Mouse (Mus musculus): ENCODE measurements at regions not wholly inside any gene's neighbourhood (a gene's known extent, or its start where the extent isn't known, plus 50 kb on each side); places are given as distances from the start of the nearest gene placed in this dataset.
A peak's percentile ranks its signal among the peaks of the same experiment; 100 is the strongest.

DNA sequence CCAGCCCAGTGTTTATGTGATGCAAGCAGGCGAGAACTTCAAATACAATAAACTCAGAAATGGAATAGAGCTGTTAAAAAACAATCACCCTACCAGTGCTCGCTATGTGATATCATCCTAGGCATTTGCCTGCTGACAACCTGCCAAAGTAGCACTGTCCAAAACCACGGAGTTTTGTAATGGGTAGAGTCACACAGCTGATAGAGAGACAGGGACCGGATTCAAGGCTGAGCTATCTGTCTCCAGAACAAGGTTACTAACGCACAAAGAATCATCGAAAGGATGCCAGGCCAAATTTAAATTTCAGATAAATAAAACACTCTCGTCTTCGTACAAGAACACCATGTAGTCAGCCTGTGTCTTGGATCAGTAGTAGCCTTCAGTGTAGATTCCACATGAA is 121.7 kb upstream of the Dynlrb2 start:
- 53% methylated on average over 8 of the region's 8 CpGs for WGBS
- DNase-seq (ENCODE audit: low read depth, low spot score), result no peak

DNA sequence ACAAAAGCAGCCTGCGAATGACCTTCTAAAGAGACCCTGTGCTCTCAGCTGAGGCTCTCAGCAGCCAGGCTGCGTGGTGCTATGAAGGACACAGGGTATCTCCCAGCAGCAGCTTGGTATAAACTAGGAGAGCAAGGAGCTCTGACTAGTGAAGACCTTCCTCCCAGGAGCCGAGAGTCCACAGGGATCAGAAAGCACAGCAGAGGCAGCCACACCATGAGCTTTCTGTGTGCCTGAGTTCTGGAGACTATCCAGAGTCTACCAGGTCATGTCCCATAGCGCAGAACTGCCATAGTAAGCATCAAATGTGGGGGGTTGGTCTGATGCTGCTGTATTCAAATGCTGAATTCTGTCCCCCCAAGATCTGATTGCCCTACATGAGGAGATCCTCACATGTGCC is 124.2 kb upstream of the Dynlrb2 start:
- DNase-seq (ENCODE audit: low read depth, low spot score), result no peak
- 92% methylated on average over 4 of the region's 4 CpGs for WGBS

DNA sequence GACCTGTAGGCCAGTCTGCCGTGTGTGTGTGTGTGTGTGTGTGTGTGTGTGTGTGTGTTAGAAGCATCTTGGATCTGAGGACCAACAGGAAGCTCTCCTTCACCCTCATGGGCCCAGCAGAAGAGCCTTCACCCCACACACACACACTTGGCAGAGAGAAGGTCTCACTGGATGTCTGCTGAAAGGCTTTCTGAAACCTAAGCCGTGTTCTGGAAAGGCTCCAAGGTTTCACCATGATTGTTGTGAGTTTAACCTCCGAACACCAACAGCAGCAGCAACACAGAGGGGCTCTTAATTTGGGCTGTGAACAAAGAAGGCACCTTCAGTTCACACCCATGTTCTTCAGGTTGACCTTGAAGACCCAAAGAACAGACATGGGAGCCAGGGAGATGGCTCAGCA is 124.9 kb upstream of the Dynlrb2 start:
- WGBS, result 55% methylated on average over 3 of the region's 3 CpGs
- no peak for DNase-seq (ENCODE audit: low read depth, low spot score)

DNA sequence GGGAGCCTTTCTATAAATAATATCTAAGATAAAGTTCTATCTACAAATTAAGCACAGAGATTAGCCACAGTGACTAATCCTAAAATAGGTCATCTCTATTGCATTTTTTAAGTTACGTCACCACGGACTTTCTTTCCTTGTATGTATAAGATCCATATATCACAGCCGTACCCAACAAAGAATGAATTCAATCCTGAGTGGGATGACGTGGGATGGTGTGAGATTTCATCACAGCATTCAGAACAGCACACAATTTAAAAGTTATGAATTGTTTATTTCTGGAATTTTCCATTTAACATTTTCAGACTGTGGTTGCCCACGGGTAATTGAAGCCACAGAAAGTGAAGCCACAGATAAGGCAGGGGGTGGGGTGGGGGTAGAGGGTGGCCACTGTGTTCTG is 129.0 kb upstream of the Dynlrb2 start:
- DNase-seq (ENCODE audit: low read depth, low spot score), result no peak
- WGBS, result 69% methylated on average over 5 of the region's 5 CpGs

DNA sequence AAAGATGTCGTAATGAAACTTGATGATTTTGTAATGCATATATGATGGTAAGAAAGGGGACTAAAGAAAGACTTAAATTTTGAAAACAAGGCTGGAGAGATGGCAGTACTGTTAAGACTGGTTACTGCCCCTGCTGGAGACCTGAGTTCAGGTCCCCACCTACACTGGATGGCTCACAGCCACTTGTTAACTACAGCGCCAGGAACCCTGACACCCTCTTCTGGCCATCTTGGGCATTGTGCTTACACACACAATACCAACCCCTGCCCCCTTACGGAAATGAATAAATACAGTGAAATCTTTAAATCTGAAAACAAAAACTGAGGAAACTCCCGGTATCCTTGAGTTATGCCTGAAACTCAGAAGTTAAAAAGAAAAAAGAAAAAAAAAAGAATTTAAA is 131.7 kb upstream of the Dynlrb2 start:
- DNase-seq (ENCODE audit: low read depth, low spot score), result no peak
- 79% methylated on average over 4 of the region's 4 CpGs for WGBS

DNA sequence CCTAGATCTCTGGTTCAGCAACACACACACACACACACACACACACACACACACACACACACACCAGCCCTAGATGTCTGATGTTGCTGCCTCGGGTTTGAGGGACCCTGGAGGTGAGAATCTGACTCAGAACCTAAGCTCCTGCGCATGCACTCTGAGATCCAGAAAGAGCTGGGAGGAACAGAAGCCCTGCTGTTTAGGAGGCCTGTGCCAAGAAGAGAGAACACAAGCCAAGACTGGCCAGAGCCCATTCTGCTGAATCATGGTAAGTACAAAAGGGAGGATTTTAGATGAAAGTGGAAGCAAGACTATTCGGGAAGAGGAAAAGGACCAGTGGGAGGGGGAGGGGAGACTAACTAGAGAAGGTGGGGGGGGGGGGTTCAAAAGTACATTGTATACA is 132.2 kb upstream of the Dynlrb2 start:
- WGBS, result 36% methylated on average over 3 of the region's 3 CpGs
- DNase-seq (ENCODE audit: low read depth, low spot score), result no peak

DNA sequence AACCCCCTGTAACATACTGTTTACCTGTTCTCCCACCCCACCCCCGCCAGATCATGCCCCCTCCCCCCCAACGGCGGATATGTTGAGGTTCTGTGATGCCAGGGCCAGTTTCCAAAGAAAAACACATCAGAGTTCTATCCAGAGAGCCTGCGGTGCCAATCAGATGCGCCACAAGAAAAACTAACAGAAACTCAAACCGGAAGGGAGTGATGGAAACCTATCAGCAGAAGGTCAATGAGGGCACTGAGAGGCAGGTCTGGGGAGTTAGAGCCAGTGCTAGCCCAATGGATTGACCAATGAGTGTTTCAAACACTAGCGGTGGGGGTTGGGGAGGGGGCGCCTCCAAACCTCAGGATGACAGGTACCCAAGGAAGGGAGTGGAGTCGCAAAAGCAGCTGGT is 132.7 kb upstream of the Dynlrb2 start:
- WGBS, result 86% methylated on average over 9 of the region's 9 CpGs
- no peak for DNase-seq (ENCODE audit: low read depth, low spot score)

DNA sequence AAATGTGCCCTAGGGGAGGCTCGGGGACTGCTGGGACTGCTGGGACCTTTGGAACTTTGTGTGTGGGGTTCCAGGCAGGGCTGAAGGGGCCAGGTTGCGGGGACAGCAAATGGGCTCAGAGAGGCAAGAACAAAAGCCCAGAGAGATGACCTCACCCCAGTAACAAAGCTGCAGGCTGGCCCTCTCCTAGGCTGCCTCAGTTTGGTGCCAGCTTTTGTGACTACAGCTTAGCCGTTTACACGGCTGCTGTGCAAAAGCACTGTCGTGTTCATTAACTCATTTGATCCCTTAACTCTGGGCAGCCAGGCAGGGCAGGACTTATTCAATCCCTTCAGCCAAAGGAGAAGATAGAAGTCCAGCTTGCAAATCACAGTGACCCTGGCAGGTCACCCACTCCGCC is 137.3 kb upstream of the Dynlrb2 start:
- WGBS, result 55% methylated on average over 6 of the region's 6 CpGs

DNA sequence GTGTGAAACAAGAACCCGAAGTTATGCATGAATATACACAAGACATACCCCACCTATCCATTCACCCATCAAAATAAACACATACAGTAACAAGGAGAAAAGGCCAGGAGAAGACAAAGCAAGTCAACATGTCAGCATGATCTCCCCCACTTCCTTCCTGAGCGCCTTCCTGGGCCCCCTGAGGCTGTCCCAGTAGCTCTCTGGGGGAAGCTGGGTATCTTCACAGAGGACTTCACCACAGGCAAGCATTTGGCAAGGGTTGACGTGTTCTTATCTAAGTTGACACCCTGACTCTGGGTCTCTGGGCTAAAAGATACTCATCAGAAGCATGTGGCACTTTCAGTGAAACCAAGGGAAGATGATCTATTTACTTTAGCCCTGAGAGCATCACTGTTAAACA is 138.1 kb upstream of the Dynlrb2 start:
- DNase-seq (ENCODE audit: low read depth, low spot score), result no peak
- 71% methylated on average over 3 of the region's 3 CpGs for WGBS

More for the DNA sequence above, 137.3 kb upstream of the Dynlrb2 start:
- no peak for DNase-seq (ENCODE audit: low read depth, low spot score)

DNA sequence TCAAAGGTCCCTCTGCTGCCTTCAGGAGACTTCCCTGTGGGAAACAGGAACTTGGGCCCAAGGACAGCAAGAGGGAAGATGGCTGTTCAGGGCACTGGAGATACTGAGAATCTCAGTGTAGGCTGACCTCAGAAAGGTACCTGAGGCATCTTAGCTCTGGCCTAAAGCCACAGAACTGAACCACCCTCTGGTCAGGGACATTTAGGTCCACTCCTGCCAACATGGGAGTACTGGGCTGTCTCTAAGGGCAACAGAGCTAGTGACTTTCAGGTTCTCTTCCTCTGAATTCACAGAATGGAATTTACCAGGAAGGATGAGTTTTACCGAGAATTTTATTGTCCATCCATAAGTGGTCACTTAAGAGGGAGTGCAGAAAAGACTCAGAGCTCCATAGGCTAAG is 140.0 kb upstream of the Dynlrb2 start:
- WGBS, result 77% methylated on average over 1 of the region's 1 CpGs
- no peak for DNase-seq (ENCODE audit: low read depth, low spot score)

DNA sequence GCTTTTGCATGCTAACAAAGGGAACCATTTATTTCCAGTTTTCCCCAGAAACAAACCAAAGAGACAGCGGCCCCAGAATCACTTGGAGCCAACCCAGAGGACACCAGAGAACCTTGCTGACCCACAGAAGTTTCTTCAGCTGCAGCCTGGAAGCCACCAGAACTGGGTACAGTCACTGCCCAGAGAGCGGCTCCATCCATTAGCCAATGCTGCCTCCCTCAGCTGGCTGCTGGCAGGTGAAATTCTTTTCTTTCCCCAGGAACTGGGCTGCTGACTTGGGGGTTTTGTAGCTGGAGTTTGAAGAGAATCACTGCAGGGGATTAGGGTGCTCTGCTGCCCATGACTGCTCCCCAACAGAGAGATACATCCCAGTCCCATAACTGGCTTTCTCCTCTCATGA is 140.6 kb upstream of the Dynlrb2 start:
- no peak for DNase-seq (ENCODE audit: low read depth, low spot score)
- 91% methylated on average over 2 of the region's 2 CpGs for WGBS

DNA sequence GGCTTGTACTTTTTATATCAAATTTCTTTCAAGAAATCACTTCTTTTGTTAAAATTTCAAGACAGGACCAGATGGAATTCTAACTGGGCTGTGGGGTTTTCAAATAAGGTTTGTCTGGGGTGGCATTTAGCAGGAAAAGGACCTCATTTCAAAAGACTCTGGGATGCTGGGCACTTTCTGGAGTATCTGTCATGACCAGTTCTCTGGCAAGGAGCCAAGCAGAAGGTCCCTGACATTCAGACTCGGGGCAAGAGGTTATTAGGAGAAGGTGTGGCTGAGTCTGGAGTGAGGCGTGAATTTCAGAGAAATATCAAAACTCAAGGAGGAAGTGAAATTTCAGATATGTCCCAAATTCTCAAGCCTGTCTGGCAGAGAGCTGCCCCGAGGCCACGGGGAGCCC is 142.4 kb upstream of the Dynlrb2 start:
- no peak for DNase-seq (ENCODE audit: low read depth, low spot score)

DNA sequence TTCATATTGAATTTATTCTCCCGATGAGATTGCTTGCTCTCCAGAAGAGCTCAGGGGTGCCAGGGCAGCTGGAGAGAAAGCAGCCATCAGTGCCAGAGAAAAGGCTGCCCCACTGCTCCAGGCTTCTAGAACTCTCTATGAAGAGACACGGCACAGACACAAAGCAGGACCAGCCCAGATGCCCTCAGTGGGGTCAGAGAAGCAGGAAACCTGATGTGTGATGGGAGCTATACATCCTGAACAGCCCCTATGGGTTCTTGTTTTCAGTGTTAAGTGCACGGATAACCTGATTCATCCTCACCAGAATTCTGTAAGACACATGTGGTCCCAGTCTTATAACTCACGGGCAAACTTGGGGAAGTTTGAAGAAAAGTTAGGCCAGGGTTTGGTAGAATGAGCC is 145.0 kb upstream of the Dynlrb2 start:
- WGBS, result 82% methylated on average over 4 of the region's 4 CpGs
- no peak for DNase-seq (ENCODE audit: low read depth, low spot score)

More for the DNA sequence above, 142.4 kb upstream of the Dynlrb2 start:
- 15% methylated on average over 4 of the region's 4 CpGs for WGBS

DNA sequence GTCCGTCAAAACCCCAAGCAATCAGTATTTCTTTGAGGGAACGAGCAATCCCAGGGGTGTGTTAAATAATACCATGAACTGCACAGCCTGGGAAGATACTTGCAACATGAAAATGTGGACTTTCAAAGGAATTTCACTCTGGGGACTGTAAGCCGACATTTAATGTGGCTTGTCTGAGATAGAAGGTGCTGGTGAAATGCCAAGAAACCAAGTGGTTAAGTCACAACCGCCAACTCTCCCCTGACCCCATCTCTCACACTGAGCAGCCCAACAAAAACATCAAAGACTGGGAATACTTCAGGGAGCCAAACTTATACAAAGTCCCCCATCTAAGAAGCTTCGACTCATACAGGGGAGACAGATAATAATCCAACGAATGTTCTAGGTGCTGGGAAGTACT is 150.0 kb upstream of the Dynlrb2 start:
- WGBS, result 85% methylated on average over 6 of the region's 6 CpGs

DNA sequence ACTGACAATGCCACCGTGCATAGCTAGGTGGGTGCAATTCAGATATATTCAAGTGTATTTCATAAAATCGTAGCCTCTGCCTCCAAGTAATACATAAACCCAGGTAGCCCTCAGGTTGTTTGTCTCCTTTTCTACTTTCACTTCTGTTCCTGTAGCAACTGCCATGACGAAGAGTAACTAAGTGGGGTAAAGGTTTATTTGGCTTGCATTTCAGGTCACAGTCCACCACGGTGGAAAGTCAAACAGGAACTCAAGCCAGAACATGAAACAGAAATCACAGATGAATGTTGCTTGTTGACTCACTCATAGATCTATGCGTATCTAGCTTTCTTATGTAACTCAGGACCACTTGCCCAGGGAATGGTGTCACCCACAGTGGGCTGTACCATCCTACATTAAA is 150.9 kb upstream of the Dynlrb2 start:
- WGBS, result 39% methylated on average over 5 of the region's 5 CpGs
- DNase-seq (ENCODE audit: low read depth, low spot score), result peak; percentile 47

More for the DNA sequence above, 150.0 kb upstream of the Dynlrb2 start:
- DNase-seq (ENCODE audit: low read depth, low spot score), result no peak

DNA sequence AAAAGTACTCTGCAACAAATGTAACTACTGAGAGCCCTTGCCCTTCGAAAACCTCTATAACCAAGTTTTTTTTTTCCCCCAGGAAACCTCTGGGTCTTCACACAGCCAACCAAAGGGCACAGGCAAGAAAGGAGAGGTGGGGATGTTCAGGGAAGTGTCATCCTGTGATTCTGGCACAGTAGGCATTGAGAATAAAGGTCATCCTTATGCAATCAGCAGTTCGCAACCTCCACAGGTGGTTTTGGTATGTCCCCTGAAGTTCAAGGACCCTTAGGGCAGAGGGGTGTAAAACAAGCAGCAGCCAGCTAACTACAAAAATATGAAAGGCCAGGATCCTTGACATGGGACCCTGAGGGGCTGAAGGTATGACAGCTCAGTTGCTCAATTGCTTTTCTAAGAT is 152.1 kb upstream of the Dynlrb2 start:
- 90% methylated on average over 2 of the region's 2 CpGs for WGBS
- DNase-seq (ENCODE audit: low read depth, low spot score), result no peak

DNA sequence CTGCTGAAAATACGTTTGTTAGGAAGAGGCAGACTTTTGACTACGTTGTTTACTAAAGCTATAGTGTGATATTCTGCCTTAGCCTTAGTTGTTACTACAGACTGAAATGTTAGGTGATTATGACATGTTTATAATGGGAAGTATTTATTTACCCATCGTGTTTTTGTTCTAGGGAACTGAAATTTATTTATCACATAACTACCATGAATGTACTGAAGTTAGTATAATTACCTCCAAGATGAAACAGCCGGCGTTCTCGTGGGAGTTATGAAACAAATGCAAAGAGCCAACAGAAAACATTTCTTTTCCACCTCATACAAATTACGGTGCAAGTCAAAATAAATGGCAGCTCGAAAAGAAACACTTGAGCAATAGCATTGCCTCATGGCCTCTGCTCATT is 155.8 kb upstream of the Dynlrb2 start:
- WGBS, result 72% methylated on average over 8 of the region's 8 CpGs
- no peak for DNase-seq (ENCODE audit: low read depth, low spot score)

DNA sequence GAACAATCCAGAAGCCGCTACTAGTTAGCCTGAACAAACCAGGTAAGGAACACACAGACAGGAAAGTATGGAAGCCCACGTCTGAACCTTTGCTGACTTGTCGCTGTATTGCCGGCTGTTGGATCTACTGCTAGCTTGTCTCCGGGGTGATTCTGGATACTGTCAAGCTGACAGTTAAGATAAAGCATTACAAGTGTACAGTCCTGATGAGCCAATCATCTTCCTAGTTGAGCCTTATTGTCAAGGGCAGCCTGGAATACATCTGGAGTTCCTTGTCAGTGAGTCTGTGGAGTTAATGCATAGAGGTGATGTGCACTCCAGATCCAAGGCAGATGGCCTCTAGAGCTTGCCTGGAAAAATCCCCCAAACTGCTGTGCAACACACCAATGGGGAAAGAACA is 157.8 kb upstream of the Dynlrb2 start:
- no peak for DNase-seq (ENCODE audit: low read depth, low spot score)
- WGBS, result 80% methylated on average over 5 of the region's 5 CpGs

DNA sequence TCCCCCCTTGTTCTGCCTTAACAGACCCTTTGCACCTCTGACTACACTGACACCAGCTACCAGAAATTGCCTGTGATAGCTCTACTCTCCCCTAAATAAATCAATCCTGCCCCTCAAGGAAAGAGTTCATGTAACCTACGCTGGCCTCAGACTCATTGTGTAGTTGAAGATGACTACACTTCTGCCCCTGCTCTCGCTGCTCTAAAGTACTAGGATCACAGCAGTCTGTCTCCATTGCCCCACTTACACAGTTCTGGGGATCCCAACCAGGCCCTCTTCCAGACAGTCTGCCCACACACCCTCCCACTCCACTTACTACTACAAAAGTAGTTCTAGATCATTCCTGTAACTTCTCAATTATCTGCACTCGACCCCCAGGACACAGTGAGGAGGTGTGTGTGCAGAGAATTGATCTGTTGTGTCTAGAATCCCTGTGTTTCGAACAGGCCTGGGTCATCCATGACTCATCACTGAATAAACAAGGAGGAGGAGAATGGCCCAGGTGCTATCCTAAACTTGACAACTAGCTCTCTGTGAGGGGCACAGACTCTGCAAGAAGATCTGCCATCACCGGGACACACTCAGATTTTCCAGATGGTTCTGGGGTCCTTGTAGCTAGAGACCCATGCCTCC is 160.1 kb upstream of the Dynlrb2 start:
- DNase-seq (ENCODE audit: low read depth, low spot score), result no peak

DNA sequence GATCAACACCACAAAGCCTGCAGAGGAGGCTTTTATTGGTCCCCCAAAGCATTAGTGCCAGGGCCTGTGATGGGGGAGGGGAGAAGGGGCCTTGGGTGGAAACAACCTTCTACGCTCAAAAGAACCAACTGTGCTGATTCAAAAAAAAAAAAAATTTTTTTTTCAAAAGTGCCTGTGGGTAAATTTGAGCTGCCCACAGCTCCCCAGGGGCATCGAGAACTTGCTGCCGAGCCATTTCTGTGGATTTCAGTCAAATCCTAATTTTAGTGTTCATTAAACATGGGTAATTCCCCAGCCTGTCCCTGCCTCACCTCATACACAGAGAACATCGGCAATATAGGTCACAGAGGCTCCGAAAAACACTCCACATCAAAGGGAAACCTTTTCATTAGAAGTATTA is 161.2 kb upstream of the Dynlrb2 start:
- WGBS, result 83% methylated on average over 5 of the region's 5 CpGs
- no peak for DNase-seq (ENCODE audit: low read depth, low spot score)

More for the DNA sequence above, 160.1 kb upstream of the Dynlrb2 start:
- 65% methylated on average over 5 of the region's 5 CpGs for WGBS

DNA sequence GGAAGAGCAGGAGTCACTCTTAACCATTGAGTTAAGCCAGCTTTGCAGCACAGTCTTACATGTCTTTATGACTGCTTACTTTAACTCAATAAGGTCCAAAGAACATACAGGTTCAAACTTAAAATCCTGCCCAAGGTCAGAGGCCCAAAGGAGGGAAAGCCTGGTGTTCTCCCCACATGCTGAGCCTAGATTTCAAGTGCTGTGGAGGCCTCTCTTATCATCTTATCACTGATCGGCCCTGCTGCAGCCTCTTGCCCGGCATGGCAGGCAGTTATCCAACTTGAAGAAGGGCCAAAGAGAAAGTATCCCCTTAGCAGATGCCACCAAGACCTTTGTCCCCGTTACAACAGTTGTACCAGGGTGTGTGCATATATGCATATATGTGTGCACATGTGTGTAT is 170.0 kb upstream of the Dynlrb2 start:
- 30% methylated on average over 3 of the region's 3 CpGs for WGBS
- DNase-seq (ENCODE audit: low read depth, low spot score), result no peak

DNA sequence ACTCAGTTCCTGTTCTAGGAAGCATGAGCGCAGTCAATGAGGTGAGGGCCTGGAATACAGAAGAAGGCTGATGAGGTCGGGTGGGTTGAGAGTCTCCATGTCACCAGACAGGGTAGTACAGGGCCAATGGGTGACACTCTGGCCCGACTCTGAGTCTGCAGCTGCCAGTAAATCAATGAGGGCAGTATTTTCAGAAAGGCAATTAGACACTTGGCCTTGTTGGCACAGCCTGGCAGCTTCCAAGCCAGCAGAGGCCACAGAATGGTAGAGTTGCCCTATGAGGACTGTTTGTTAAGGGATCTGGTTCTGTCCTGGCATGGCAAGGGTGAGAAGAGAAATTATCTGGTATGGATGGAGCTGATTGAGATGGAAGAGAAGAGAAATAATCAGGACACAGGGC is 170.7 kb upstream of the Dynlrb2 start:
- WGBS, result 75% methylated on average over 3 of the region's 3 CpGs
- no peak for DNase-seq (ENCODE audit: low read depth, low spot score)

All from large intestine, adult 2 months (tissue).